Mouse (Mus musculus) fat pad, adult 2 months (tissue): ENCODE results near the gene Grsf1.

Experiments used
- DNase-seq: peaks from one replicate; pipeline ENCODE4 v3.0.0-alpha.2; 2011; ENCODE audit warnings: low read depth, low spot score; ENCODE audit errors: extremely low read depth

Gene Grsf1

DNA sequence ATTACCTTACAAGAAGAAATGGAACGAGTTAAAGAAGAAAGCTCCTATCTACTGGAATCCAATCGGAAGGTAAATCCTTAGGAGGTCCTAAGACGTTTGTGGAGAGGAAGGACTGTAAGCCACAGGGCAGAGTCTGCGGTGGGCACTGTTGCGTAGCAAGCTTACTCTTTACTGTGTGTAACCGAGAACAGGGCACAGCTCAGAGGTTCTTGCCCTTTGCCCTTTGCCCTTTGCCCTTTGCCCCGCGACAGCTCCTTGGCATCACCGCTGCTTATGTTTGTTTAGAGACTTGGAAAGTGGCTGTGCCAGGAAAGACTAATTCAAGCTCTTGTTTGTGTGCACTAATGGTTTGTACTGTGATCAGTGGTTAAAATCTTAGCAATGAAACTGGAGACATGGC is 43.5 kb downstream of the Grsf1 start:
- DNase-seq = no peak

DNA sequence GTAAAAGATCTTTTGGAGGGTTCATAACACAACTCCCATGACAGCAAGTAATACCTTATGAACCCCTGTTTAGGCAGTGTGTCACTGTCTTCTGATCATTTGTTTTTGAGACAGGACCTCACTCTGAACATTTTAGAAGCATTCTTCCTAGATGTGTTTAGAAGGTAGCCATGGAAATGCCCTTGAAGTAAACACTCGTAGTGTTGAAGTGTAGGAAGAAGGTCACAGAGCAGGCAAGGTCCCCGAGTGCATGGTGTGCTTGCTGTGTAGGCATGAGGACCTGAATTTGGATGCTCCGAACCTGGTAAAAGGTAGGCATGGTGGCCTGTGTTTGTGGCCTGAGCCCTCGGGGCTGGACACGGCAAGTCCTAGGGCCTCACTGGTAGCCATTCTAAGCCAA is 44.4 kb downstream of the Grsf1 start:
- no peak for DNase-seq

DNA sequence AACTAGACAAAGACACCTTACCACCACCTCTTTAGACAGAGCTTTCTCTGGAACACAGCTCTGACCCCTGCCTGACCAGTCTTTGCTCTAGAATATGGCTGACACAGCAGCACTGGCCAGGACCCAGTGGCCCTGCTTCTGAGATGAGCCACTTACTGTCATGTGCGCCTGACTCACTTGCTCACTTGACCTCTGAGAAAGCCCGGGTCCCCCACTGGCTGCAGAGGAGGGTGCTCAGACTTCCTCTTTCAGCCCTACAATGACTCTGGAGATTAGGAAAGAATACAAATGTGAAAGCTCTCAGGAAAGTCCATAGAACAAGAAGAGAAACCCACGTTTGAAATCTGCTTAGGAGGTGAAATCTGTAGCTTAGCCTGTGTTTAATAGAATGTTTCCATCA is 45.1 kb downstream of the Grsf1 start:
- DNase-seq = no peak

DNA sequence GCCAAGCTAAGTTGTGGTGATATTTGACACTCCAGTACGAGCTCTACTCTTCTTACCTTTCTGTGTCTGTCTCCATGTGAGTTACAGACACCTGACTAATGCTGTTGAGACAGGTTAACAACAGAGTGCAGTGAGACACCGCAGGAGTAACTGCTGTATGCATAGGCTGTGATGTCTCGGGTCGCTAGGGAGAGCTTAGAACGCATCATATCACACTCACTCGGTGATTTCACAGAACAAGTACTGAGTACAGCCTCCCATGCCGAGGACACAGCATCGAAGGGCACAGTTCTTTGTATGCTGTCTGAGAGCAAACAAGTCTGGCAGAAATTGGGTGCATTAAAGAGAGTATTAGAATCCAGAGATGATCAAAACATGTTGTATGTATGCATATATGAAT is 46.0 kb downstream of the Grsf1 start:
- DNase-seq = no peak

DNA sequence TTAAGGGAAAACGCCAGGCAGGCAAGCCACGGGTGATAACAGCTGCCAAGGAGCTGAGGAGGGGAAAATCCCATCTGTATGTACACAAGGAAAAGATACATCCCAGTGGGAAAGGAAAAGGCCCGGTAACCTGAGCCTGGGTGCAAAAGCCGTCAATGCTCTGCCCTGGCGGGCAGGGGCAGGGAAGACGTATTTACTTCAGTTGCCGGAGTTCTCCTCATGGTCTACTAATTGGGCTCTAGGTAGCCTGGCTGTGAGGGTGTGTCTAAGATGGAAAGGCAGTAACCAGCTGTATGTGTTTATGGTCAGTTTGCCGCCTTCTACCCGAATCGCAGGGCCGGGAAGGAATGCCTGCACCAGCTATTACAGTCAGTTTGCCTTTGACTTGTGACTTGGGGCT is 46.8 kb downstream of the Grsf1 start:
- DNase-seq = no peak

DNA sequence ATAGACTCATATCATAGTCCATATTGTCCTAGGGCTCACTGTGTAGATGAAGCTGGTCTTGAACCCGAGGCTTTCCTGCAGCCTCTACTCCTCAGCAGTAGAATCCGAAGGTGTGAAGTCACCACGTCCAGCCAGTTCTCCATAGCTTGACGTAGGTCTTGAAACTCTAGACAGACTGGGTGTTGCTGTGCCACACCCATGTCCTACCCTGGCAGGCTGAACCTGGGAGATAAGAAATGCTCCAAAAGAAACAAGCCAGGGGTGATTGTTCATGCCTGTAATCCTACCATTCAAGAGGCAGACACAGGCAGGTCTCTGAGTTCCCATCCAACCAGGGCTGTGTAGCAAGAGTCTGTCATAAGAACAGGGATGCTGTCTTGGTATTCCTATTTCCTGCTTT is 48.4 kb downstream of the Grsf1 start:
- DNase-seq = no peak

DNA sequence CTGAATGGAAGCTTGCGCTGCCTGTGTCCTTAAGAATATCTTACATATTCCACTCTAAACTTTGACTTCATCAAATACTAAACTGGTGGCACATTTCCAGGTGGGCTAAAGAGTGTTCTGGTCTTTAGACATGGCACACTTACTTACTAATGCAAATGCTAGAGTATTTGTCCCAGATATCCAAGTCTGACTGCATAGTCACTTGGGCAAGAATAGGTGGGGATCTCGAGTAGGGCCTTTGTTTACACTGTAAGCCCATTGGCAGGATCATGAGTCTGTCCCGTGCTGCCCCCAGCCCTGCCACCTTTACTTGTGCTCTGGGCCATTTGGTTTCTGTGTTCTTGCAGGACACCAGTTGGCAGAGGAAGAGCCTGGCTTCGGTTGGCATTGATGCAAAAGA is 59.0 kb downstream of the Grsf1 start:
- DNase-seq = no peak

DNA sequence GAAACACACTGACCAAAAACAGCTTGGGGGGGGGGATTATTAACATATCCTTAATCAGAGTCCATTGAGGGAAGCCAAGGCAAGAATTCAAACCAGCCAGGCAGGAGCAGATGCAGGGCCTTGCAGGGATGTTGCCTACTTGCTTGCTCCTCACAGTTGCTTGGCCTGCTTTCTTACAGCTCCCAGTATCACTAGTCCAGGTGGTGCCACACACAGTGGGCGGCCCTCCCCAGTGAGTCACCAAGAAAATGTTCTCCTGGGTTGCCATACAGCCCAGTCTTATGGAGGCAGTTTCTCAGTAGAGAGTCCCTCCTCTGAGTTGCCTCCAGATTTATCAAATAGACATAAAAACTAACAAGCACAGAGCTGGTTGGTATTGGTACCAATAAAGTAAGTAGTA is 61.8 kb downstream of the Grsf1 start:
- DNase-seq = no peak
